Mouse (Mus musculus) urinary bladder, postnatal 10 days (tissue): ENCODE measurements around the gene C1qtnf9.

Source experiments
- DNase-seq: peaks from one replicate; pipeline ENCODE4 v3.0.0; 2022; ENCODE audit warnings: low spot score

Gene C1qtnf9

GRCm38 (mm10) chr14:60751581-60751980 lies 16.4 kb upstream of the C1qtnf9 start:
- no peak for DNase-seq

- no peak for DNase-seq
Measured at GRCm38 (mm10) chr14:60752892-60753800, 14.8 kb upstream of the C1qtnf9 start.

GRCm38 (mm10) chr14:60753801-60754126 lies 14.2 kb upstream of the C1qtnf9 start:
- no peak for DNase-seq

- DNase-seq = no peak
Measured at GRCm38 (mm10) chr14:60754656-60755055, 13.3 kb upstream of the C1qtnf9 start.

GRCm38 (mm10) chr14:60756271-60756670 lies 11.7 kb upstream of the C1qtnf9 start:
- no peak for DNase-seq

- DNase-seq = no peak
Measured at GRCm38 (mm10) chr14:60757265-60757664, 10.7 kb upstream of the C1qtnf9 start.

- DNase-seq = no peak
Measured at GRCm38 (mm10) chr14:60757722-60758121, 10.2 kb upstream of the C1qtnf9 start.

GRCm38 (mm10) chr14:60759097-60759496 lies 8.8 kb upstream of the C1qtnf9 start:
- DNase-seq = no peak

GRCm38 (mm10) chr14:60761801-60762200 lies 6.1 kb upstream of the C1qtnf9 start:
- no peak for DNase-seq

- DNase-seq = no peak
Measured at GRCm38 (mm10) chr14:60762754-60763153, 5.2 kb upstream of the C1qtnf9 start.

GRCm38 (mm10) chr14:60763746-60764145 lies 4.2 kb upstream of the C1qtnf9 start:
- no peak for DNase-seq

GRCm38 (mm10) chr14:60764526-60764925 lies 3.4 kb upstream of the C1qtnf9 start:
- DNase-seq = no peak

GRCm38 (mm10) chr14:60765025-60765424 lies 2.9 kb upstream of the C1qtnf9 start:
- DNase-seq = no peak

- DNase-seq = no peak
Measured at GRCm38 (mm10) chr14:60769340-60769739, 1.4 kb downstream of the C1qtnf9 start.

GRCm38 (mm10) chr14:60770594-60770993 lies 2.7 kb downstream of the C1qtnf9 start:
- DNase-seq = no peak

GRCm38 (mm10) chr14:60771057-60771456 lies 3.1 kb downstream of the C1qtnf9 start:
- DNase-seq = no peak

- no peak for DNase-seq
Measured at GRCm38 (mm10) chr14:60773476-60773875, 5.5 kb downstream of the C1qtnf9 start.

GRCm38 (mm10) chr14:60776521-60776920 lies 8.6 kb downstream of the C1qtnf9 start:
- no peak for DNase-seq

- DNase-seq = no peak
Measured at GRCm38 (mm10) chr14:60777485-60777919, 9.6 kb downstream of the C1qtnf9 start.

- no peak for DNase-seq
Measured at GRCm38 (mm10) chr14:60779198-60779597, 11.3 kb downstream of the C1qtnf9 start.

GRCm38 (mm10) chr14:60782121-60782656 lies 14.3 kb downstream of the C1qtnf9 start:
- DNase-seq = no peak

- DNase-seq = no peak
Measured at GRCm38 (mm10) chr14:60783196-60783595, 15.3 kb downstream of the C1qtnf9 start.

- peak; percentile 33 for DNase-seq
Measured at GRCm38 (mm10) chr14:60784427-60785315, 16.7 kb downstream of the C1qtnf9 start, which contains the start of gene Mipep. Gene Mipep, plus strand, starts transcription at chr14:60784573.
